Mouse (Mus musculus) activated CD4-positive, CD25-positive, alpha-beta regulatory T cell, adult 4 months (primary cell): Measurements from ENCODE around the gene Nek5. TPM values are rescaled to one million over a fixed set of nuclear protein-coding genes. Genes with fewer than 3 reads are reported as not detected.
"Not testable (repeated sequence)": the region's sequence is repeated elsewhere in the genome, so short reads cannot be mapped to it uniquely, and the experiment has no call there.

Source experiments
- ATAC-seq: one replicate; pipeline ENCODE4 v1.8.0; 2017
- polyA plus RNA-seq, 2 experiments: library from polyadenylated mRNA; unstranded; fragments of 100-300 nt; shearing (Covaris generic); gene quantifications; one replicate each; pipeline ENCODE4 v1.2.1; 2017

Nek5 gene
- under 1 TPM in 1 of 2 experiments, not detected in 1; 0.22 TPM for polyA plus RNA-seq

- ATAC-seq: peak; percentile 74
Observed at GRCm38 (mm10) chr8:22124220-22125152, at the start of gene Nek5. Nek5 (minus strand) TSS chr8:22125053.

DNA sequence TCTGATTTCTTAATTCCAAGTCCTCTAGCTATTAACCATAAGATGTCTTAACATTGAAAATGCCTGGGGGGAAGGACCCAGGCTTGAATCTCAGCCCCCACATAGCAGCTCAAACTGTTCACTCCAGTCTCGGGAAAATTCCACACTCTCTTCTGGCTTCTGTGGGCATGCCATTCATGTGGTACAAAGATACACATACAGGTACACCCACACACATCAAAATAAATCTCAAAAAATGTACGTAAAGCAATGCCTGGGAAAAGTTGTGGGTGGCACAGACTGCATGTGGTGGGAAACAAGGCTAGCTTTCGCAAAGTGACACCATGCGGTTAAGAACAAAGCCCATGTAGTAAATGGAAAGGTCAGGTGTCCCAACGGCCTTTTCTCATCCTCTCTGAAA, 44.3 kb upstream of the Nek5 start:
- no peak for ATAC-seq

DNA sequence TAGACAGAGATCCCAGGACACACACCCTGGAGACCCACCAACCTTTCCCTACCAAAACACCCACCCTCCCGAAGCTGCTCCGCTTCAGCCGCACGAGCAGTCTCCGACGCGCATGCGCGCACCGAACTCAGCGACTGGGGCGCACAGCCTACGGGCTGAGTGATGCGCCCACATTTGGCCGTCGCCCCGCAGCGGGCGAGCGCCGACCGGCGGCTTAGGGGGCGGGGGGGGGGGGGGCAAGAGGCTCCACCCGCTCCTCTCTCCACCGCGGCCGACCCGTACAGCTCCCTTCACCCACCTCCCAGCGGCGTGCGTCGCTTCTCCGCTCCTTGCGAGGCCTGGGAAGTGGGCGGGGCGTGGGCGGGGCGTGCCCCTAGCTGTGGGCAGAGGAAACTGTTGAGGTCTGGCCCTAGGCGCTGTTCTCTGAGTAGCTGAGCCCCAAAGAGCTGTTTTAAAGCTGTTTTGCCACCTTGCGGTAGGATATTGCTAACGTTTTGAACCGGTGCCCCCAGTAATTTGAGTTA, 41.3 kb upstream of the Nek5 start, which contains the start of gene Nek3:
Gene Nek3, minus strand, starts transcription at position 356 of the 524 bp plus-strand sequence.
- peak; percentile 91 for ATAC-seq

GRCm38 (mm10) chr8:22165251-22166079, 40.6 kb upstream of the Nek5 start:
- ATAC-seq: peak; percentile 30

- no peak for ATAC-seq
Observed at GRCm38 (mm10) chr8:22164431-22164830, 39.6 kb upstream of the Nek5 start.

- no peak for ATAC-seq
Observed at GRCm38 (mm10) chr8:22162206-22162605, 37.4 kb upstream of the Nek5 start.

GRCm38 (mm10) chr8:22150345-22150663, 25.5 kb upstream of the Nek5 start:
- no peak for ATAC-seq

GRCm38 (mm10) chr8:22149643-22150344, 24.9 kb upstream of the Nek5 start:
- no peak for ATAC-seq

DNA sequence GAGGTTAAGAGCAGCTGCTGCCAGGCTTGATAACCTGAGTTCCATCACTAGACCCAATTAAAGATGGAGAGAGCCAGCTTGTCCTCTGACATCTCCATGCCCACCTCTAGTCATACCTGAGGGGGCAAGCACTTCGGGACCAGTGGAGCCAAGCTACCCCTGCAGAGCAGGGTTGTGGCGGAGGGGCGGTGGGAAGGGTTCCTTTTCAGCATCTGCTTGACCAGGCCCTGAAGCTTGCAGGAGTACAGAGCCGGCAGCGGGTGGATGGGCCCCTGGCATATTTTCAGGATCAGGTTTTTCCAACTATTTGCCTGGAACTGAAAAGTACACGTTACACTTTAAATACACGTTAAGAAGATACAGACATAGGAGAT, 23.5 kb upstream of the Nek5 start:
- no peak for ATAC-seq

- no peak for ATAC-seq
Observed at GRCm38 (mm10) chr8:22147706-22148366, 23.0 kb upstream of the Nek5 start.

- ATAC-seq: no peak
Observed at GRCm38 (mm10) chr8:22145831-22146230, 21.0 kb upstream of the Nek5 start.

GRCm38 (mm10) chr8:22143764-22144491, 19.1 kb upstream of the Nek5 start:
- no peak for ATAC-seq

DNA sequence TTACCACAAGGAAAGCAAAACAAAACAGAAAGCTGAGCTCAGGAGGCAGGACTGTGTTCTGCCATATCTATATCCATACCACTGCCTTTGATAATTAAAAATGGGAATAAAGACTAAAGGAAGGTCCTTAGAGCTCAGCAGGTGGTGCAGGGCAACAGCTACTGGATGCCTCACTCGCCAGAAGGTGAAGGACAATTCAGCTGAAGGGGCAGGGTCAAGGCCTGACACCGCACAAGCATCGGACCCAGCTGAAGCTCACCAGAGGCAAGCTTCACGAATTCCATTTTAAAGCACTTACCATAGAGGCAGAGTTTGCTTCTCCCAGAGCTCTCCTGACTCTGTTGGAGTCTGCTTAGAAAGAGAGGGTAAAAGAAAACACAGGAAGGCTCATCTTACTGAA, 17.7 kb upstream of the Nek5 start:
- ATAC-seq: no peak

DNA sequence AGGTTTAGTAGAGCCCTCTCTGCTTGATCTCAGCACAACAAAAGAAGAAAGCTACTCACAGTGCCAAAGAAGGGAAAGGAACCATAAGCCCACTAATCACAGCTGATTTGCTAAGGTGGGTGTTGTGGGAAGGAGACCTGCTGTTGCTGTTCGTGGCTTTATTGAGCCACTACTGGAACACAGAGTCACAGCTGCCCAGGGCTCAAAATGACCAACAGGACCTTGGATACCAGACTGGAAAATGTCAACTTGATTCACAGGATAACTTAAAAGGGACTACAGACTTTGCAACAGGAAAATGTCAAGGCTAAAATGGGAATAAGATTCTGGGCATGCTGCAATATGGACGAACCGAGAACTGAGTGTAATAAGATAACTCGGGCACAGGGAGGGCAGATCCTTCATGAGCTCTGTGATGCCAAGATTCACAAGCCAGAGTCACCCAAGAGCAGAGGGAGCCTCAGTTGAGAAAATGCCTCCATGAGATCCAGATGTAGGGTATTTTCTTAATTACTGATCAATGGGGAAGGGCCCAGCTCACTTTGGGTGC, 17.1 kb upstream of the Nek5 start:
- ATAC-seq: no peak

GRCm38 (mm10) chr8:22136462-22136861, 11.6 kb upstream of the Nek5 start:
- ATAC-seq: not testable (repeated sequence)

DNA sequence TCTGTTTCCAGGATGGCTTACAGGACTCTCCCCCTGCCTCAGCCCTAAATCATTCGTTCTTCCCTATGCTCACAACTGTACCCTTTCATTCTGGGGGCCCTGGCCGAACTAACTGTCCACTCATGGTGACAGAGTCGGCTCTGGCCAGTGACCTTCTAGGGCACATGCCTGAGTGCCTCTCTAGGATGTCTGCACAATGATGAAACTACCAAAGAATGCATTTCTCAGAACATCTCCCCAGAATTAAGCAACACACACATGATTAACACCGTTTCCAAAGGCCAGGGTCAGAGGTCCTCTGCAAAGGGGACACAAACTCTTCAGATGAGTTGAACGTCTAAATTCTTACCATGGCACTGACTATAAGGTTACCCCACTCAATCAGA, 9.9 kb upstream of the Nek5 start:
- no peak for ATAC-seq

GRCm38 (mm10) chr8:22134078-22134749, 9.4 kb upstream of the Nek5 start:
- ATAC-seq: no peak

DNA sequence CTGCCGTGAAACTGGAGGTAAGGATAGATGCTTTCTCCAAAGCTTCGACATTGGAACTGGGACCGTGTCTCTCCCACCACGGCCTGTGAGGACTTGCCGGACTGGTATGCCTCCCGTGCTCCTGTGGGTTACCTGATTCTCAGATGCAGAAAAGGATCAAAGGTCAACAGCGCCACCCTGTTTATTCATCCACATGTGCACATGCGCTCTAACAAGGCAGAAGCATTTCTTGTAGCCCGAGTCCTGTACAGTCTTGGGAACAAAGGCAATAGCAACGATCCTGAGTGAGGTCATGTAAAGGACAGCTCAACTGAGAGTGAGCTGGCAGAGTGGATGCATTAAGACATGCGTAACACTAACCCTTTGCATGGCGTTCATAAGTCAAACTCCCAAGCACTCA, 7.2 kb upstream of the Nek5 start:
- ATAC-seq: no peak

GRCm38 (mm10) chr8:22107020-22107419, 17.8 kb downstream of the Nek5 start:
- ATAC-seq: no peak

- ATAC-seq: no peak
Observed at GRCm38 (mm10) chr8:22091568-22091967, 33.3 kb downstream of the Nek5 start.

DNA sequence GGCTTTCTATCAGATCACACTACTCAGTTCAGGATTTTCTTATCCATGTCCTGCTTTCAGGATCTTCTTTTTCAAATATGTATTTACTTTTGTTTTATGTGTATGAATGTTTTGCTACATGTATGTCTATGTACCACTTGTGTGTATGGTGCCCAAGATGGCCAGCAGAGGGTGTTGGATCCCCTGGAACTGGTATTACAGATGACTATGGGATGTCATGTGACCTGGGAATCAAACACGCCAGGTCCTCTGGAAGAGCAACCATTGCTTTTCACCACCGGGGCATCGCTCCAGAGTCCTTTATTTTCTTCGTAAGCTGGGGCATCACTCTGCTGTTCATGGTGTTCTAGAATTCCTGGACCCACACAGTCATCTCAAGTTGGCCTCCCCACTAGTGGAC, 35.6 kb downstream of the Nek5 start:
- ATAC-seq: no peak
